Mouse (Mus musculus): ENCODE data around the gene Armcx2.
"Not testable (repeated sequence)": the region's sequence is repeated elsewhere in the genome, so short reads cannot be mapped to it uniquely, and the experiment has no call there.

Gene Armcx2

GRCm38 (mm10) chrX:134808755-134809224, at the start of gene Armcx2:
Armcx2 (minus strand) TSS chrX:134809221.
- peak; percentile 49 for DNase-seq

GRCm38 (mm10) chrX:134849662-134850061, 40.6 kb upstream of the Armcx2 start:
- DNase-seq, result no peak

GRCm38 (mm10) chrX:134844424-134844823, 35.4 kb upstream of the Armcx2 start:
- DNase-seq, result no peak

- DNase-seq, result no peak
Measured at GRCm38 (mm10) chrX:134830508-134830907, 21.5 kb upstream of the Armcx2 start.

- peak; percentile 31 for DNase-seq
Measured at GRCm38 (mm10) chrX:134807833-134808754, 927 bp downstream of the Armcx2 start.

GRCm38 (mm10) chrX:134787728-134788127, 21.3 kb downstream of the Armcx2 start:
- no peak for DNase-seq

GRCm38 (mm10) chrX:134763428-134764198, 45.4 kb downstream of the Armcx2 start:
- DNase-seq, result not testable (repeated sequence)

- DNase-seq, result no peak
Measured at GRCm38 (mm10) chrX:134757293-134757995, 51.6 kb downstream of the Armcx2 start.

GRCm38 (mm10) chrX:134756434-134757292, 52.4 kb downstream of the Armcx2 start, which contains the start of gene Armcx3:
Armcx3 (plus strand) TSS chrX:134756595.
- DNase-seq, result peak; percentile 75

Measured in liver (tissue).